Mouse (Mus musculus): Measurements from ENCODE around the gene Daam1.

DNA sequence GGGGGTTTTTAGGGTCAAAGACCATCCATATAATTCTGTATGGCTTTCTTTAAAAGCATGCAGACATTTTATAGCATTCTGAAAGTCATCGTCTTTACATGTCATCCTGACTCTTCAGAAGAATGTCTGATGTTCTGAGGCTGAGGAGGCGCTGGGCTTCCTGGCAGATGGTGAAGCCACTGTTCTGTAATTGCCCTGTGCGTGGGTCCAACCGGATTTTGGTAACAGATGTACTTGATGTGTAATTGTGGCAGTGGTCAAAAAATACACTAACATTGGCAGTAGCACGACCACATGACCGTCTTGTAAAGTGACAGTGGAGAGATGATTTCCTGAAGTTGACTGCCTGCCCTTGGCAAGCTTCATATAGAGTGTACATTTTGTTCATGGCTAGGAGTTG, 97.2 kb downstream of the Daam1 start:
- TF ChIP-seq CTCF (IDR thresholded peaks at IDR 0.05; ENCODE audit: low read depth) (no peak), EP300 (IDR thresholded peaks at IDR 0.05; ENCODE audit: low read depth) (no peak)

All from liver, postnatal 0 days (tissue).